Mouse (Mus musculus): ENCODE data around the gene Arhgef18.

GRCm38 (mm10) chr8:3451992-3452391, 59.2 kb downstream of the Arhgef18 start:
- TF ChIP-seq CTCF (IDR thresholded peaks at IDR 0.05; ENCODE audit: low read depth): no peak
- no peak for TF ChIP-seq EP300 (IDR thresholded peaks at IDR 0.05; ENCODE audit: low read depth)

Data from heart, postnatal 0 days (tissue).